Comparison of ENCODE assay signal across 22 mouse cellular contexts in genomic region chr2:29853736-29854135, GRCm38 (mm10). TPM values are rescaled to one million over a fixed set of nuclear protein-coding genes. Genes with fewer than 3 reads are reported as not detected.
DNase-seq lines count a peak whose midpoint lies in the region; ATAC-seq and TF ChIP-seq lines count a peak whose summit lies in the region.
"Had no signal": no experiment of that assay in that cellular context is flagged by ENCODE, and none has a peak within 500 bp of the region (broad histone marks: within the 10 kb centered on the region; RNA-seq: fewer than 3 reads in every experiment).

No protein-coding gene starts in this region.

- H3K4me2 ChIP-seq in neural tube, embryonic 11.5 days (ENCODE audit: low read depth) = no peak overlapping the region
- H3K4me2 ChIP-seq in neural tube, embryonic 15.5 days = no peak overlapping the region
- no peak overlapping the region for H3K4me2 ChIP-seq in embryonic facial prominence, embryonic 15.5 days (replicated peaks)
- H3K4me2 ChIP-seq: heart, embryonic 13.5 days; lung, embryonic 14.5 days had no signal

- H3K27me3 ChIP-seq in neural tube, embryonic 11.5 days (ENCODE audit: control insufficient read depth, insufficient read depth, low read length) = no peaks in the 10 kb centered on the region
- H3K27me3 ChIP-seq in neural tube, embryonic 15.5 days (replicated peaks) = no peaks in the 10 kb centered on the region
- H3K27me3 ChIP-seq in embryonic facial prominence, embryonic 15.5 days = no peaks in the 10 kb centered on the region

- DNase-seq in layer of hippocampus, adult 2 months (ENCODE audit: low spot score in 2 of 2) = no peak
- no peak for DNase-seq in layer of hippocampus, postnatal 10 days (ENCODE audit: low spot score in 2 of 2)
- no peak for DNase-seq in neural tube, embryonic 11.5 days (ENCODE audit: low spot score)
- DNase-seq in kidney, postnatal 4 days = no peak
- no peak for DNase-seq in adrenal gland, postnatal 4 days (ENCODE audit: low spot score in 2 of 2)
- DNase-seq: adrenal gland, adult 2 months; cerebellum, adult 2 months; cerebellum, postnatal 25 days; gastrocnemius, postnatal 25 days; heart, adult 2 months; heart, postnatal 14 days; kidney, adult 9 months; kidney, postnatal 25 days; lung, embryonic 14.5 days; thymus, adult 18-20 months; thymus, postnatal 36 days had no signal

- H3K9ac ChIP-seq in neural tube, embryonic 11.5 days (ENCODE audit: low read length) = no peak overlapping the region
- no peak overlapping the region for H3K9ac ChIP-seq in neural tube, embryonic 15.5 days (replicated peaks)
- no peak overlapping the region for H3K9ac ChIP-seq in embryonic facial prominence, embryonic 15.5 days
- H3K9ac ChIP-seq: heart, embryonic 13.5 days; liver, embryonic 14.5 days; lung, embryonic 14.5 days had no signal

- H3K4me1 ChIP-seq in neural tube, embryonic 11.5 days (ENCODE audit: control insufficient read depth, insufficient read depth, low read length) = peaks cover 59% of the 10 kb centered on the region
- H3K4me1 ChIP-seq in neural tube, embryonic 15.5 days = peaks cover 45% of the 10 kb centered on the region
- H3K4me1 ChIP-seq in embryonic facial prominence, embryonic 15.5 days = no peaks in the 10 kb centered on the region
- H3K4me1 ChIP-seq: heart, embryonic 13.5 days had no signal

- TF ChIP-seq CTCF in layer of hippocampus, adult 2 months (conservative IDR thresholded peaks at IDR 0.05) = no peak

- ATAC-seq in neural tube, embryonic 11.5 days (ENCODE audit: insufficient read depth, low FRiP score, low TSS enrichment) = no peak
- ATAC-seq in neural tube, embryonic 15.5 days (ENCODE audit: low FRiP score) = no peak
- no peak for ATAC-seq in embryonic facial prominence, embryonic 15.5 days (ENCODE audit: insufficient number of reproducible peaks, low FRiP score, low TSS enrichment, low read depth)
- ATAC-seq: hindbrain, embryonic 16.5 days; intestine, embryonic 16.5 days had no signal

- peak overlapping the region; percentile 74 for H3K27ac ChIP-seq in layer of hippocampus, adult 2 months
- H3K27ac ChIP-seq in neural tube, embryonic 11.5 days (ENCODE audit: low read depth, low read length) = peak overlapping the region; percentile 90
- H3K27ac ChIP-seq in neural tube, embryonic 15.5 days (replicated peaks) = no peak overlapping the region
- 0 out of 2 replicates have a peak overlapping the region, but pooled peaks have one; percentile 2 for H3K27ac ChIP-seq in embryonic facial prominence, embryonic 15.5 days (replicated peaks)
- H3K27ac ChIP-seq: heart, adult 2 months; heart, embryonic 13.5 days; liver, embryonic 14.5 days had no signal

- 41% methylated on average over 5 of the region's 5 CpGs for WGBS in neural tube, embryonic 11.5 days
- 34% methylated on average over 5 of the region's 5 CpGs for WGBS in neural tube, embryonic 15.5 days
- WGBS in embryonic facial prominence, embryonic 15.5 days = 66% methylated on average over 5 of the region's 5 CpGs

- no peaks in the 10 kb centered on the region for H3K9me3 ChIP-seq in neural tube, embryonic 11.5 days (ENCODE audit: control insufficient read depth, low read length)
- H3K9me3 ChIP-seq in neural tube, embryonic 15.5 days (replicated peaks) = no peaks in the 10 kb centered on the region
- H3K9me3 ChIP-seq in embryonic facial prominence, embryonic 15.5 days (replicated peaks) = no peaks in the 10 kb centered on the region
- H3K9me3 ChIP-seq: heart, embryonic 13.5 days had no signal

- H3K36me3 ChIP-seq in neural tube, embryonic 11.5 days (ENCODE audit: control insufficient read depth, insufficient read depth, low read length) = no peaks in the 10 kb centered on the region
- no peaks in the 10 kb centered on the region for H3K36me3 ChIP-seq in neural tube, embryonic 15.5 days
- H3K36me3 ChIP-seq in embryonic facial prominence, embryonic 15.5 days = no peaks in the 10 kb centered on the region
- H3K36me3 ChIP-seq: heart, embryonic 13.5 days had no signal

- no peak overlapping the region for H3K4me3 ChIP-seq in layer of hippocampus, adult 2 months
- H3K4me3 ChIP-seq in neural tube, embryonic 11.5 days (ENCODE audit: low read depth, low read length) = no peak overlapping the region
- no peak overlapping the region for H3K4me3 ChIP-seq in neural tube, embryonic 15.5 days (replicated peaks)
- no peak overlapping the region for H3K4me3 ChIP-seq in embryonic facial prominence, embryonic 15.5 days (replicated peaks)
- H3K4me3 ChIP-seq: heart, adult 2 months; heart, embryonic 13.5 days had no signal

RNA-seq across cellular contexts. Expression of gene Cercam, which starts 15.2 kb away (rescaled TPM):
- 1 to 10 TPM; 7.9 to 10.0 TPM for total RNA-seq in layer of hippocampus, adult 2 months (2021)
- total RNA-seq in layer of hippocampus, postnatal 10 days (2021) = 10 to 100 TPM; 11.9 to 15.0 TPM
- polyA plus RNA-seq in neural tube, embryonic 11.5 days (2014; fragmentation: Nextera tagmentation; extraction: Ambion mirVana) = 17.5 and 20.2 TPM in 2 replicates
- 25.8 and 27.4 TPM in 2 replicates for polyA plus RNA-seq in neural tube, embryonic 15.5 days (2015; fragmentation: Nextera tagmentation; extraction: Ambion mirVana)
- 50.1 and 57.3 TPM in 2 replicates for polyA plus RNA-seq in embryonic facial prominence, embryonic 15.5 days (2015; fragmentation: Nextera tagmentation; extraction: Ambion mirVana)
- total RNA-seq in adrenal gland, postnatal 4 days (2021) = 10 to 100 TPM; 28.3 to 34.4 TPM

RNA-seq across cellular contexts. Expression of gene Urm1, which starts 33.9 kb away (rescaled TPM):
- total RNA-seq in layer of hippocampus, adult 2 months (2021) = 10 to 100 TPM; 43.0 to 48.7 TPM
- total RNA-seq in layer of hippocampus, postnatal 10 days (2021) = 10 to 100 TPM; 42.4 to 55.0 TPM
- polyA plus RNA-seq in neural tube, embryonic 11.5 days (2014; fragmentation: Nextera tagmentation; extraction: Ambion mirVana) = 21.9 and 23.9 TPM in 2 replicates
- 27.7 and 28.3 TPM in 2 replicates for polyA plus RNA-seq in neural tube, embryonic 15.5 days (2015; fragmentation: Nextera tagmentation; extraction: Ambion mirVana)
- polyA plus RNA-seq in embryonic facial prominence, embryonic 15.5 days (2015; fragmentation: Nextera tagmentation; extraction: Ambion mirVana) = 22.9 and 24.1 TPM in 2 replicates
- 10 to 100 TPM; 49.5 to 55.6 TPM for total RNA-seq in adrenal gland, postnatal 4 days (2021)

RNA-seq across cellular contexts. Expression of gene Odf2, which starts 35.3 kb away (rescaled TPM):
- total RNA-seq in layer of hippocampus, adult 2 months (2021) = 100 to 1,000 TPM; 113 to 127 TPM
- 100 to 1,000 TPM; 105 to 119 TPM for total RNA-seq in layer of hippocampus, postnatal 10 days (2021)
- polyA plus RNA-seq in neural tube, embryonic 11.5 days (2014; fragmentation: Nextera tagmentation; extraction: Ambion mirVana) = 74.6 and 78.9 TPM in 2 replicates
- 62.4 and 66.8 TPM in 2 replicates for polyA plus RNA-seq in neural tube, embryonic 15.5 days (2015; fragmentation: Nextera tagmentation; extraction: Ambion mirVana)
- 59.8 and 74.3 TPM in 2 replicates for polyA plus RNA-seq in embryonic facial prominence, embryonic 15.5 days (2015; fragmentation: Nextera tagmentation; extraction: Ambion mirVana)
- total RNA-seq in adrenal gland, postnatal 4 days (2021) = 10 to 100 TPM; 80.0 to 82.1 TPM

RNA-seq across cellular contexts. Expression of gene Slc27a4, which starts 51.3 kb away (rescaled TPM):
- 10 to 100 TPM; 65.4 to 67.3 TPM for total RNA-seq in layer of hippocampus, adult 2 months (2021)
- 10 to 100 TPM; 88.9 to 94.0 TPM for total RNA-seq in layer of hippocampus, postnatal 10 days (2021)
- 20.5 and 20.8 TPM in 2 replicates for polyA plus RNA-seq in neural tube, embryonic 11.5 days (2014; fragmentation: Nextera tagmentation; extraction: Ambion mirVana)
- 43.0 and 48.9 TPM in 2 replicates for polyA plus RNA-seq in neural tube, embryonic 15.5 days (2015; fragmentation: Nextera tagmentation; extraction: Ambion mirVana)
- polyA plus RNA-seq in embryonic facial prominence, embryonic 15.5 days (2015; fragmentation: Nextera tagmentation; extraction: Ambion mirVana) = 20.2 and 20.7 TPM in 2 replicates
- total RNA-seq in adrenal gland, postnatal 4 days (2021) = 10 to 100 TPM; 31.0 to 34.0 TPM
